Comparison of ENCODE assay signal across 8 mouse cellular contexts in the genomic region with DNA sequence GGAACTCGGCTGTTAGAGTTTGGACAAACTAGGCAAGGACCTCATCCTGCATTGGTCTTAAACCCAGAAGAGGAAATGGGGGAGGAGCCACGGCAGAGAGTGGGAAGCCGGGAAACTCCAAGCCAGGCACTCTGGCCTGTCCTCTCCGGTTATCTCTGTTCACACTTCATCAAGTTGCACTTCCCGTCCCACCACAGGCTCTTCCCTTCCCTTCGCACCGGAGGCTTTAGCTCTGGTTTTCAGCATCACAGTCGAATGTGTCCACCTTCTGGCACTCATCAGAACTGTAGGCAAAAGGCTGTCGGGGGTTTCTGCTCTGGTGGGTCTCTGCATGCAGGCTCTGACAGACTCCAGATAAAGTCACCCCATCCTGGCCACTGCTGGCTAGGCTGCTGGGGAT. TPM values are rescaled to one million over a fixed set of nuclear protein-coding genes. Genes with fewer than 3 reads are reported as not detected.
DNase-seq lines count a peak whose midpoint lies in the region; ATAC-seq and TF ChIP-seq lines count a peak whose summit lies in the region.

No protein-coding gene starts in this region.

- WGBS in liver, embryonic 11.5 days, result 4% methylated on average over 9 of the region's 9 CpGs

- intact Hi-C loops in gastrocnemius, adult 2 months (cut with DNase I), result no loop called here

- H3K4me2 ChIP-seq in liver, embryonic 11.5 days, result no peak overlapping the region

- no peak overlapping the region for H3K4me3 ChIP-seq in gastrocnemius, adult 2 months
- H3K4me3 ChIP-seq in liver, embryonic 11.5 days (ENCODE audit: low read depth, low read length), result no peak overlapping the region

- no peak for DNase-seq in gastrocnemius, adult 2 months
- no peak for DNase-seq in gastrocnemius, postnatal 25 days
- peak; percentile 55 for DNase-seq in ES-CJ7 (ENCODE audit: low read depth, low spot score)
- DNase-seq in heart, adult 9 months (ENCODE audit: low spot score in 2 of 2), result peak; percentile 38 to 47
- DNase-seq in liver, embryonic 11.5 days (ENCODE audit: low spot score), result no peak
- peak; percentile 32 to 33 for DNase-seq in thymus, postnatal 36 days
- no peak for DNase-seq in cerebellum, postnatal 25 days
- no peak for DNase-seq in layer of hippocampus, postnatal 10 days (ENCODE audit: low spot score in 2 of 2)

- peaks cover 4% of the 10 kb centered on the region for H3K4me1 ChIP-seq in liver, embryonic 11.5 days (replicated peaks; ENCODE audit: control insufficient read depth, insufficient read depth, low read length)

- H3K27ac ChIP-seq in gastrocnemius, adult 2 months, result no peak overlapping the region
- no peak overlapping the region for H3K27ac ChIP-seq in liver, embryonic 11.5 days (ENCODE audit: low read depth, low read length)

- peak; percentile 33; the same call in 1 of the 2 replicates for ATAC-seq in liver, embryonic 11.5 days (replicated peaks; ENCODE audit: low FRiP score)

- H3K27me3 ChIP-seq in liver, embryonic 11.5 days (replicated peaks; ENCODE audit: control insufficient read depth, insufficient read depth, low read length), result peaks cover 4% of the 10 kb centered on the region; the same call in 1 of the 2 replicates

- H3K9ac ChIP-seq in liver, embryonic 11.5 days (ENCODE audit: low read depth, low read length), result no peak overlapping the region

- no peaks in the 10 kb centered on the region for H3K36me3 ChIP-seq in liver, embryonic 11.5 days (ENCODE audit: control insufficient read depth, insufficient read depth, low read length)

- peak; percentile 14; the same call in 1 of the 2 replicates for TF ChIP-seq CTCF in gastrocnemius, adult 2 months (IDR thresholded peaks at IDR 0.05)

- no peaks in the 10 kb centered on the region for H3K9me3 ChIP-seq in liver, embryonic 11.5 days (ENCODE audit: control insufficient read depth, low read length)

RNA-seq across cellular contexts. Expression of a gene that starts 48.5 kb away (rescaled TPM):
- total RNA-seq in gastrocnemius, adult 2 months (2021), result under 1 TPM; 0.10 to 0.14 TPM
- total RNA-seq in gastrocnemius, postnatal 25 days (2021), result under 1 TPM in 1 of 2 experiments, not detected in 1; 0.13 TPM
- polyA plus RNA-seq in liver, embryonic 11.5 days (2014; fragmentation: Nextera tagmentation; extraction: Ambion mirVana), result 0.14 TPM in 1 of 2 replicates, not detected in the other
- under 1 TPM; 0.45 to 0.64 TPM for total RNA-seq in layer of hippocampus, postnatal 10 days (2021)

RNA-seq across cellular contexts. Expression of a gene that starts 52.1 kb away (rescaled TPM):
- 10 to 100 TPM; 17.3 to 25.1 TPM for total RNA-seq in gastrocnemius, adult 2 months (2021)
- total RNA-seq in gastrocnemius, postnatal 25 days (2021), result 10 to 100 TPM; 18.4 to 23.1 TPM
- 39.3 and 40.4 TPM in 2 replicates for polyA plus RNA-seq in liver, embryonic 11.5 days (2014; fragmentation: Nextera tagmentation; extraction: Ambion mirVana)
- 10 to 100 TPM; 81.1 to 82.9 TPM for total RNA-seq in layer of hippocampus, postnatal 10 days (2021)

Comparison
In these comparisons a context has a peak if more than half of its experiments do, and no peak if none do; other contexts are left out.
1. DNase-seq: peak in ES-CJ7 (single experiment), heart, adult 9 months (2 of 2) and thymus, postnatal 36 days (2 of 2); none in gastrocnemius, adult 2 months (single experiment), gastrocnemius, postnatal 25 days (single experiment), liver, embryonic 11.5 days (single experiment), cerebellum, postnatal 25 days (0 of 2) and layer of hippocampus, postnatal 10 days (0 of 2).